Mouse (Mus musculus) lung, postnatal 0 days (tissue): ENCODE results near the gene Dnajc21. TPM values are rescaled to one million over a fixed set of nuclear protein-coding genes. Genes with fewer than 3 reads are reported as not detected.

Experiments
- ATAC-seq: fragments of 200-750 bp; cut with Nextera tagmentation; 2 replicates; pipeline ENCODE4 v1.8.0; 2017; ENCODE audit warnings: moderate library complexity
- DNase-seq: peaks from one replicate; pipeline ENCODE4 v3.0.0-alpha.2; 2016; ENCODE audit warnings: low spot score
- H3K27ac ChIP-seq: fragments of 300-500 bp; sonication (generic); 2 replicates; pipeline ENCODE4 v1.5.1; 2014; ENCODE audit warnings: antibody characterized with exemption, mild to moderate bottlenecking, low read length, mixed read lengths
- H3K27me3 ChIP-seq: fragments of 300-500 bp; sonication (generic); replicated peaks from 2 replicates; pipeline ENCODE4 v1.6.1; 2014; ENCODE audit warnings: low read length, mixed read lengths; ENCODE audit not compliant: insufficient read depth
- H3K36me3 ChIP-seq: fragments of 300-500 bp; sonication (generic); 2 replicates; pipeline ENCODE4 v1.6.1; 2014; ENCODE audit warnings: low read length, mixed read lengths; ENCODE audit not compliant: insufficient read depth
- H3K4me1 ChIP-seq: fragments of 300-500 bp; sonication (generic); 2 replicates; pipeline ENCODE4 v1.6.1; 2014; ENCODE audit warnings: antibody characterized with exemption, low read depth, low read length, mixed read lengths; ENCODE audit not compliant: insufficient read depth
- H3K4me2 ChIP-seq: fragments of 300-500 bp; sonication (generic); replicated peaks from 2 replicates; pipeline ENCODE4 v1.6.1; 2014; ENCODE audit warnings: low read depth, mild to moderate bottlenecking, low read length, moderate library complexity, mixed read lengths
- H3K4me3 ChIP-seq: fragments of 300-500 bp; sonication (generic); 2 replicates; pipeline ENCODE4 v1.5.1; 2014; ENCODE audit warnings: low read depth, low read length
- H3K9ac ChIP-seq: fragments of 300-500 bp; sonication (generic); replicated peaks from 2 replicates; pipeline ENCODE4 v1.6.1; 2014; ENCODE audit warnings: low read depth, mild to moderate bottlenecking
- H3K9me3 ChIP-seq: fragments of 300-500 bp; sonication (generic); 2 replicates; pipeline ENCODE4 v1.6.1; 2016; ENCODE audit warnings: low read length, mixed read lengths
- CTCF ChIP-seq: IDR thresholded peaks from 2 replicates; pipeline ENCODE4 v1.5.1; 2016; ENCODE audit warnings: antibody characterized with exemption, mild to moderate bottlenecking
- EP300 ChIP-seq: IDR thresholded peaks from 2 replicates; pipeline ENCODE4 v1.6.1; 2016; ENCODE audit warnings: antibody characterized with exemption, mild to moderate bottlenecking, control low read depth
- WGBS: fragments of 180-500 bp; shearing (Covaris S2); extraction: QIAGEN DNeasy Blood & Tissue Kit; methylation state at CpG from one replicate; pipeline ENCODE4 v1.1.7; 2014; 5-methylcytosine and 5-hydroxymethylcytosine counted together
- polyA plus RNA-seq: library from polyadenylated mRNA; unstranded; fragments of >200 nt; fragmentation: Nextera tagmentation; extraction: Ambion mirVana; gene quantifications from 2 replicates; pipeline ENCODE4 v1.2.1, GENCODE M21; 2015

Gene Dnajc21
- polyA plus RNA-seq, 1 experiment from 2014 or later: 10.0 TPM

DNA sequence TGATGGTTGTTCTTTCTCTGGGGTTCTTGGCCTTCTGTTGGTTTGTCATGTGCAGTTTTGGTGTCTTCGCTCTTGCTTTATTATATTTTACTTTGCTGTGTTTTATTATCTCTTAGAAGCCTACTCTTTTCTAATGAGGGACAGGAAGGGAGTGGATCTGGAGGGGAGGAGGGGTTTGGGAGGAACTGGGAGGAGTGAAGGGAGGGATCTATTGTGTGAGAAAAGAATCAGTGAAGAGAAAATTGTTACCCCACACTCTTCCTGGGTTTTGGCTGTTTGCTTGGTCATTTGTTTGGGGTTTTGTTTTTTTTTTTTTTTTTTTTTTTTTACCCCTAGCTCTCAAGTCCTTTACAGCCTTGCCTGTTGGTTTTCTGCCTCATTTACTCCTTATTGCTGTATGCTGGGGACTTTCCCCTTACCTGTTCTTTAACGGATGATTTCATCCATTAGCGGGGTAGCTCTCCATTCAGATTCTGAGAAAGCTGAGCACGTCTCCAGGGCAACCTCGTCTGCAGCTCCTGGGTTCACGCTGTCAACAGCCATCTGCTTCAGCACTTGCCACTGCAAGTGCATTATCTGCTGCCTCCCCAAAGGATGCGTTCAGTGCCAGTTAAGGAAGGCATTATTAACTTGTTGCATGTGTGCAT, 49.1 kb downstream of the Dnajc21 start:
- Histone ChIP-seq H3K9me3 (no peaks in the 10 kb centered on the region), H3K36me3 (no peaks in the 10 kb centered on the region), H3K27me3 (no peaks in the 10 kb centered on the region), H3K4me2 (no peak overlapping the region), H3K4me3 (no peak overlapping the region), H3K9ac (no peak overlapping the region), H3K4me1 (no peaks in the 10 kb centered on the region), H3K27ac (no peak overlapping the region)
- TF ChIP-seq CTCF (no peak), EP300 (no peak)
- ATAC-seq (no peak), DNase-seq (no peak)
- 39% methylated on average over 7 of the region's 7 CpGs for WGBS

DNA sequence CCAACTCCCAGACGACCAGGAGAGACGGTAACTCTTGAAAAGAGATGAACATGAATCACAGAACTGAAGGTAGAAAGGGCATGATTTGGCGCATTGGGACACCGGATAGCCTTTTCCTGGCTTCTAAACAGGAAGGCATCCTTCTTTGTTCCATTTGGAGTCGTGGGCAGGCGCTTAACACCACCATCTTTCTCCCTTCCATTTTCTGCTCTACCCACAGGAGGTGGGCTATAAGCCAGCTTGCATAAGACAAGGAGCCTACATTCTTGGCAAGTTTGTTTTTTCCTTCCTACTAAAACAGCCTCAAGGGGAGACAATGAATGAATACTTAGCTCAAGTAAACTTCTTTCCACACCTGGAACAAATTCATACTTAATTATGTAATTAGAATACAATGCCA, 56.7 kb downstream of the Dnajc21 start:
- Histone ChIP-seq H3K4me3 (no peak overlapping the region), H3K27me3 (no peaks in the 10 kb centered on the region), H3K9me3 (no peaks in the 10 kb centered on the region), H3K4me1 (no peaks in the 10 kb centered on the region), H3K9ac (no peak overlapping the region), H3K36me3 (no peaks in the 10 kb centered on the region), H3K4me2 (no peak overlapping the region), H3K27ac (no peak overlapping the region)
- TF ChIP-seq CTCF: no peak
- TF ChIP-seq EP300: no peak
- DNase-seq (no peak), ATAC-seq (no peak)
- 78% methylated on average over 6 of the region's 6 CpGs for WGBS

DNA sequence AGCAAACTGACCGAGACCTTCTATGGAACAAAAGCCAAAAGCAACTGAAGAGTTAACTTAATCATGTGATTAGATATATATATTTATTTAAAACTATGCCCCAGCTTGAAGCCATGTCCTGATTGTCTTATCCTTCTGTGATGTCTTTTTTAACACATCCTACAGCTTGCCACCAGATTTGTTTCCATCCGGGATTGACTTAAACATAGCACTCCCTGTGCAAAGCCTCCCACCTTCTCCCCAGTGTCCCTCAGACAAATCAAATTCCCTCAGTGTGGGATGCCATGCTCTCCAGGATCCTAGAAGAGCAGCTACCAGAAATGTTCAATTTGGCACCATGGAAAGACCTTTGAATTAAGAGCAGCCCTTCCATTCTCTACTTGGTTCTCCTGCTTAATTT, 59.4 kb downstream of the Dnajc21 start:
- no peak for DNase-seq
- Histone ChIP-seq H3K4me3 (no peak overlapping the region), H3K4me2 (no peak overlapping the region), H3K27ac (no peak overlapping the region), H3K9me3 (no peaks in the 10 kb centered on the region), H3K27me3 (no peaks in the 10 kb centered on the region), H3K9ac (no peak overlapping the region), H3K4me1 (no peaks in the 10 kb centered on the region), H3K36me3 (no peaks in the 10 kb centered on the region)
- WGBS: 80% methylated on average over 2 of the region's 2 CpGs
- TF ChIP-seq EP300: no peak
- TF ChIP-seq CTCF: no peak
- ATAC-seq: no peak

DNA sequence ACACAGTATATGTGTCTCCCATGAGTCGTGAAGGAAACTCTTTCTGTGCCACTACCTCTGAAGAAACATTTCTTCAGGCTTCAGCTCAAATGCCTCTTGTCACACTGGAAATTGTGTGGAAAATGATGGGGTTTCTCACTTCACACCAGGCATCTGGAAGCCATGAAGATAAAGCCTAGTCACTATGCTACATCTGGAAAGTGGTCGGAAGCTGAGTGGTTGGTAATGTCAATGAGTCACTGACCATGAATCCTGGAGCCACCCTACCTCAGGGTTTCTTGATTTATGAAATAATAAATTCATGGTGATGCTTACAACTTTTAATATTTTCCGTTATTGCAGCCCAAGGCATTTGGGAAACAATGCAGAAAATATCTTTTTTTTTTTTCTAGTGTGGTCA, 60.5 kb downstream of the Dnajc21 start:
- no peak for DNase-seq
- 79% methylated on average over 3 of the region's 3 CpGs for WGBS

DNA sequence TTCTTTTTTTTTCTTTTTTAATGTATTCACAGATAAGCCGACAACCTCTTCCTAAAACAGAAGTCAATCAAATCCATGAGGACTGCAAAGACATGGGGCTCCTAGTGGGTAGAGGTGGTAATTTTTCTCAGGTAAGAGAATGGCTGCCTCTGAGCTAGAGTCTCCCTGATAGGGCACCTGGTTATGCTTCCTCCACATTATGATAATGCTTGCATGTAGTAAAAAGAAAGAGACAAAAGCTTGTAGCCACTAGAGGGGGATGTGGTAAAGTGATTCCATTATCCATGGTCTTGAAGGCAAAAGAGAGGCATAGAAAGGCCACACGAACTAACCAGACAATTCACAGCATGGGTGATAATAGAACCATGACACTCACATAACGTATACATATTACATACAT, 69.9 kb downstream of the Dnajc21 start:
- no peak overlapping the region for H3K4me2 ChIP-seq
- H3K4me1 ChIP-seq: no peaks in the 10 kb centered on the region

More for the DNA sequence above, 60.5 kb downstream of the Dnajc21 start:
- Histone ChIP-seq H3K4me2 (no peak overlapping the region), H3K36me3 (no peaks in the 10 kb centered on the region), H3K27ac (no peak overlapping the region), H3K9ac (no peak overlapping the region), H3K4me1 (no peaks in the 10 kb centered on the region), H3K27me3 (no peaks in the 10 kb centered on the region), H3K9me3 (no peaks in the 10 kb centered on the region), H3K4me3 (no peak overlapping the region)
- no peak for ATAC-seq
- TF ChIP-seq EP300 (no peak), CTCF (no peak)

DNA sequence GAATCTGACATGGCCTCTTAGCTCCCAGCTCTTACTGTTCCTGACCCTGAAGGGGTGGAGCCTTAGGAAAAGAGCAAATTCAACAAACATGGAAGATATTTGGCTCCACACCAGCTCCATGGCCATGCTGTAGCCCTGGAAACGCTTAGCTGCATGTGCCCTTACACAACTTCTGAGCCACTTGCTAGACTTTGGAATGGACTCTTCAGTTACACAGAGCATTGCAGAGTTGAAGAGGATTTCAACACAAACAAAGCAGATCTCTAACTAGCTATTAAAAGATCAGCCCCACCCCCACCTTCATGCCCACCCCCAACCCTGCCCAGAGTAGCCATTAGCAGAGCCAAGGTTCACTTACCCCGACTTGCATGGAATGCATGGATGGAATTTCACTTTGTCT, 70.5 kb downstream of the Dnajc21 start:
- Histone ChIP-seq H3K9ac (no peak overlapping the region), H3K27ac (no peak overlapping the region), H3K4me1 (no peaks in the 10 kb centered on the region), H3K36me3 (no peaks in the 10 kb centered on the region), H3K27me3 (no peaks in the 10 kb centered on the region), H3K4me2 (no peak overlapping the region), H3K9me3 (no peaks in the 10 kb centered on the region), H3K4me3 (no peak overlapping the region)
- 41% methylated on average over 2 of the region's 2 CpGs for WGBS
- DNase-seq (peak; percentile 86), ATAC-seq (peak; percentile 98)
- TF ChIP-seq CTCF (no peak), EP300 (0 out of 2 replicates have a peak, but pooled peaks have one; percentile 13)

More for the DNA sequence above, 69.9 kb downstream of the Dnajc21 start:
- DNase-seq (peak; percentile 53), ATAC-seq (peak; percentile 75)
- Histone ChIP-seq H3K27ac (no peak overlapping the region), H3K9me3 (no peaks in the 10 kb centered on the region), H3K9ac (no peak overlapping the region), H3K36me3 (no peaks in the 10 kb centered on the region), H3K4me3 (no peak overlapping the region), H3K27me3 (no peaks in the 10 kb centered on the region)
- TF ChIP-seq CTCF (peak; percentile 55), EP300 (no peak)
- WGBS: 70% methylated on average over 3 of the region's 3 CpGs

Other genes starting within 250 kb of the Dnajc21 start
- gene Gm21973, start 145.1 kb downstream of the Dnajc21 start, polyA plus RNA-seq: not detected in 2 replicates
- not detected in 2 replicates for gene Agxt2, start 112.0 kb downstream of the Dnajc21 start, polyA plus RNA-seq
- 52.3 and 64.6 TPM in 2 replicates for gene Brix1, start 15.4 kb upstream of the Dnajc21 start, polyA plus RNA-seq
- 16.1 and 16.8 TPM in 2 replicates for gene Rad1, start 15.5 kb upstream of the Dnajc21 start, polyA plus RNA-seq
- not detected in 2 replicates for gene Ttc23l, start 88.2 kb upstream of the Dnajc21 start, polyA plus RNA-seq
- gene Rai14, start 244.1 kb upstream of the Dnajc21 start, polyA plus RNA-seq: 56.0 and 63.0 TPM in 2 replicates